Mouse (Mus musculus) liver, postnatal 0 days (tissue): ENCODE measurements around the gene Chchd10. TPM values are rescaled to one million over a fixed set of nuclear protein-coding genes. Genes with fewer than 3 reads are reported as not detected.
A peak's percentile ranks its signal among the peaks of the same experiment; 100 is the strongest.
"Not testable (repeated sequence)": the region's sequence is repeated elsewhere in the genome, so short reads cannot be mapped to it uniquely, and the experiment has no call there.

Source experiments
- ATAC-seq: fragments of 200-750 bp; cut with Nextera tagmentation; 2 replicates; pipeline ENCODE4 v1.8.0; 2017; ENCODE audit warnings: mild to moderate bottlenecking, moderate library complexity
- DNase-seq: peaks from one replicate; pipeline ENCODE4 v3.0.0-alpha.2; 2016
- H3K27ac ChIP-seq: fragments of 300-500 bp; sonication (generic); 2 replicates; pipeline ENCODE4 v1.5.1; 2014; ENCODE audit warnings: antibody characterized with exemption, moderate library complexity, mild to moderate bottlenecking, low read depth
- H3K27me3 ChIP-seq: fragments of 300-500 bp; sonication (generic); 2 replicates; pipeline ENCODE4 v1.6.1; 2014; ENCODE audit warnings: low read length, control low read depth, mixed read lengths; ENCODE audit not compliant: insufficient read depth
- H3K36me3 ChIP-seq: fragments of 300-500 bp; sonication (generic); replicated peaks from 2 replicates; pipeline ENCODE4 v1.6.1; 2014; ENCODE audit warnings: mild to moderate bottlenecking, control low read depth, low read length, moderate library complexity, mixed read lengths; ENCODE audit not compliant: insufficient read depth
- H3K4me1 ChIP-seq: fragments of 300-500 bp; sonication (generic); 2 replicates; pipeline ENCODE4 v1.6.1; 2014; ENCODE audit warnings: antibody characterized with exemption, mild to moderate bottlenecking, control low read depth; ENCODE audit not compliant: insufficient read depth
- H3K4me2 ChIP-seq: fragments of 300-500 bp; sonication (generic); 2 replicates; pipeline ENCODE4 v1.6.1; 2014; ENCODE audit warnings: low read depth, mild to moderate bottlenecking, low read length, moderate library complexity, mixed read lengths
- H3K4me3 ChIP-seq: fragments of 300-500 bp; sonication (generic); 2 replicates; pipeline ENCODE4 v1.5.1; 2014; ENCODE audit warnings: low read depth, low read length
- H3K9ac ChIP-seq: fragments of 300-500 bp; sonication (generic); replicated peaks from 2 replicates; pipeline ENCODE4 v1.6.1; 2014; ENCODE audit warnings: mild to moderate bottlenecking, moderate library complexity
- H3K9me3 ChIP-seq: fragments of 300-500 bp; sonication (generic); 2 replicates; pipeline ENCODE4 v1.6.1; 2016; ENCODE audit warnings: mild to moderate bottlenecking, control low read depth, low read length, mixed read lengths
- CTCF ChIP-seq: sonication (generic); IDR thresholded peaks from 2 replicates; pipeline ENCODE4 v1.5.1; 2016; ENCODE audit warnings: antibody characterized with exemption, low read depth
- EP300 ChIP-seq: IDR thresholded peaks from 2 replicates; pipeline ENCODE4 v1.6.1; 2016; ENCODE audit warnings: antibody characterized with exemption, low read depth, mild to moderate bottlenecking
- WGBS: fragments of 180-500 bp; shearing (Covaris S2); extraction: QIAGEN DNeasy Blood & Tissue Kit; methylation state at CpG from one replicate; pipeline ENCODE4 v1.1.7; 2014; ENCODE audit not compliant: insufficient replicate concordance; 5-methylcytosine and 5-hydroxymethylcytosine counted together
- polyA plus RNA-seq: library from polyadenylated mRNA; unstranded; fragments of >200 nt; fragmentation: Nextera tagmentation; extraction: Ambion mirVana; gene quantifications from 2 replicates; pipeline ENCODE4 v1.2.1, GENCODE M21; 2015

The Chchd10 gene
- polyA plus RNA-seq = 1,168 and 1,173 TPM in 2 replicates

- H3K27ac ChIP-seq = no peak within 1 kb of the TSS
- no peak for TF ChIP-seq CTCF
- no peak for TF ChIP-seq EP300
- peaks cover 7% of the 10 kb centered on the region for H3K36me3 ChIP-seq
- WGBS = 60% methylated on average over 6 of the region's 6 CpGs
- peaks cover 40% of the 10 kb centered on the region for H3K4me1 ChIP-seq
- no peaks in the 10 kb centered on the region for H3K9me3 ChIP-seq
- peaks cover 26% of the 10 kb centered on the region for H3K27me3 ChIP-seq
- H3K9ac ChIP-seq = peak within 1 kb of the TSS; percentile 52; the same call in 1 of the 2 replicates
- peak within 1 kb of the TSS; percentile 45 for H3K4me3 ChIP-seq
- peak within 1 kb of the TSS; percentile 77 for H3K4me2 ChIP-seq
- DNase-seq (no peak), ATAC-seq (no peak)
Observed at GRCm38 (mm10) chr10:75932891-75933290, at the start of gene Chchd10. Chchd10 (plus strand) TSS chr10:75933130.

GRCm38 (mm10) chr10:75883232-75883552 lies 49.7 kb upstream of the Chchd10 start:
- no peaks in the 10 kb centered on the region for H3K9me3 ChIP-seq
- peak; percentile 79 for DNase-seq
- peak overlapping the region; percentile 44 for H3K9ac ChIP-seq
- peaks cover 4% of the 10 kb centered on the region; the same call in 1 of the 2 replicates for H3K27me3 ChIP-seq
- H3K4me1 ChIP-seq = 0 out of 2 replicates have a peak, but pooled peaks cover 5% of the 10 kb centered on the region
- ATAC-seq = peak; percentile 70
- TF ChIP-seq EP300 = no peak
- peak; percentile 84 for TF ChIP-seq CTCF
- peak overlapping the region; percentile 53 for H3K4me2 ChIP-seq
- H3K36me3 ChIP-seq = no peaks in the 10 kb centered on the region
- WGBS = 2% methylated on average over 10 of the region's 10 CpGs
- H3K4me3 ChIP-seq = peak overlapping the region; percentile 15; the same call in 1 of the 2 replicates
- H3K27ac ChIP-seq = peak overlapping the region; percentile 92

GRCm38 (mm10) chr10:75884742-75885141 lies 48.2 kb upstream of the Chchd10 start:
- H3K9ac ChIP-seq = no peak overlapping the region
- H3K9me3 ChIP-seq = no peaks in the 10 kb centered on the region
- 0 out of 2 replicates have a peak, but pooled peaks cover 4% of the 10 kb centered on the region for H3K4me1 ChIP-seq
- ATAC-seq (no peak), DNase-seq (no peak)
- no peak overlapping the region for H3K27ac ChIP-seq
- TF ChIP-seq CTCF (no peak), EP300 (no peak)
- H3K36me3 ChIP-seq = no peaks in the 10 kb centered on the region
- no peak overlapping the region for H3K4me2 ChIP-seq
- 85% methylated on average over 8 of the region's 8 CpGs for WGBS
- no peak overlapping the region for H3K4me3 ChIP-seq
- peaks cover 4% of the 10 kb centered on the region; the same call in 1 of the 2 replicates for H3K27me3 ChIP-seq

GRCm38 (mm10) chr10:75887504-75887903 lies 45.4 kb upstream of the Chchd10 start:
- H3K4me1 ChIP-seq, DNase-seq, H3K27ac ChIP-seq, ATAC-seq, H3K9me3 ChIP-seq, H3K4me3 ChIP-seq, H3K9ac ChIP-seq, H3K4me2 ChIP-seq, H3K27me3 ChIP-seq, H3K36me3 ChIP-seq: not testable (repeated sequence)
- 75% methylated on average over 5 of the region's 5 CpGs for WGBS

GRCm38 (mm10) chr10:75889406-75890153 lies 43.4 kb upstream of the Chchd10 start:
- no peak overlapping the region for H3K4me3 ChIP-seq
- no peaks in the 10 kb centered on the region for H3K9me3 ChIP-seq
- H3K4me1 ChIP-seq = peaks cover 6% of the 10 kb centered on the region
- ATAC-seq (no peak), DNase-seq (no peak)
- no peaks in the 10 kb centered on the region for H3K27me3 ChIP-seq
- no peak overlapping the region for H3K4me2 ChIP-seq
- 62% methylated on average over 8 of the region's 8 CpGs for WGBS
- TF ChIP-seq EP300 = no peak
- no peak for TF ChIP-seq CTCF
- no peak overlapping the region for H3K27ac ChIP-seq
- no peak overlapping the region for H3K9ac ChIP-seq
- no peaks in the 10 kb centered on the region; the same call in 1 of the 2 replicates for H3K36me3 ChIP-seq

- no peaks in the 10 kb centered on the region for H3K9me3 ChIP-seq
- H3K4me2 ChIP-seq = peak within 1 kb of the TSS; percentile 80
- 0 out of 2 replicates have a peak within 1 kb of the TSS, but pooled peaks have one; percentile 25 for H3K27ac ChIP-seq
- ATAC-seq (peak; percentile 100), DNase-seq (peak; percentile 95)
- H3K4me3 ChIP-seq = peak within 1 kb of the TSS; percentile 41
- 0 out of 2 replicates have a peak within 1 kb of the TSS, but pooled peaks have one; percentile 24 for H3K9ac ChIP-seq
- peaks cover 24% of the 10 kb centered on the region for H3K36me3 ChIP-seq
- TF ChIP-seq CTCF = no peak
- TF ChIP-seq EP300 = peak; percentile 44; the same call in 1 of the 2 replicates
- 2% methylated on average over 47 of the region's 51 CpGs for WGBS
- peaks cover 6% of the 10 kb centered on the region for H3K4me1 ChIP-seq
- H3K27me3 ChIP-seq = no peaks in the 10 kb centered on the region
Observed at GRCm38 (mm10) chr10:75893089-75893750, 39.7 kb upstream of the Chchd10 start, which contains the start of gene Derl3. Derl3 (plus strand) TSS chr10:75893413.
